Mouse (Mus musculus) erythroblast, embryonic 14.5 days (primary cell): ENCODE measurements around the gene AU040320.

Experiments
- GATA1 ChIP-seq: IDR thresholded peaks from 2 replicates; pipeline ENCODE4 v1.6.1; 2012; ENCODE audit warnings: low read length, inconsistent platforms, mixed read lengths
- TAL1 ChIP-seq: IDR thresholded peaks from 3 replicates; pipeline ENCODE4 v1.6.1; 2012; ENCODE audit warnings: low read length, inconsistent platforms, mixed read lengths

- no peak for TF ChIP-seq GATA1
- no peak for TF ChIP-seq TAL1
Observed at GRCm38 (mm10) chr4:126745506-126746193, 7.7 kb upstream of the AU040320 start.
